Mouse (Mus musculus) embryonic facial prominence, embryonic 13.5 days (tissue): ENCODE data around the gene Kit. TPM values are rescaled to one million over a fixed set of nuclear protein-coding genes. Genes with fewer than 3 reads are reported as not detected.
A peak's percentile ranks its signal among the peaks of the same experiment; 100 is the strongest.

Source experiments
- ATAC-seq: fragments of 200-750 bp; cut with Nextera tagmentation; 2 replicates; pipeline ENCODE4 v1.8.0; 2017; ENCODE audit warnings: low read depth; ENCODE audit not compliant: insufficient number of reproducible peaks, insufficient read depth, low FRiP score, low TSS enrichment
- H3K27ac ChIP-seq: fragments of 300-500 bp; sonication (generic); 2 replicates; pipeline ENCODE4 v1.5.1; 2015; ENCODE audit warnings: moderate library complexity, mild to moderate bottlenecking, inconsistent platforms
- H3K27me3 ChIP-seq: fragments of 300-500 bp; sonication (generic); 2 replicates; pipeline ENCODE4 v1.6.1; 2015; ENCODE audit warnings: mild to moderate bottlenecking, inconsistent platforms
- H3K36me3 ChIP-seq: fragments of 300-500 bp; sonication (generic); 2 replicates; pipeline ENCODE4 v1.6.1; 2015; ENCODE audit warnings: mild to moderate bottlenecking, inconsistent platforms
- H3K4me1 ChIP-seq: fragments of 300-500 bp; sonication (generic); 2 replicates; pipeline ENCODE4 v1.6.1; 2015; ENCODE audit warnings: inconsistent platforms
- H3K4me2 ChIP-seq: fragments of 300-500 bp; sonication (generic); 2 replicates; pipeline ENCODE4 v1.6.1; 2015; ENCODE audit warnings: moderate library complexity, mild to moderate bottlenecking, inconsistent platforms
- H3K4me3 ChIP-seq: fragments of 300-500 bp; sonication (generic); 2 replicates; pipeline ENCODE4 v1.5.1; 2015; ENCODE audit warnings: mild to moderate bottlenecking, inconsistent platforms
- H3K9ac ChIP-seq: fragments of 300-500 bp; sonication (generic); 2 replicates; pipeline ENCODE4 v1.6.1; 2015; ENCODE audit warnings: mild to moderate bottlenecking, inconsistent platforms
- H3K9me3 ChIP-seq: fragments of 300-500 bp; sonication (generic); 2 replicates; pipeline ENCODE4 v1.6.1; 2016; ENCODE audit warnings: inconsistent platforms
- WGBS: fragments of 180-500 bp; shearing (Covaris S2); methylation state at CpG from one replicate; pipeline ENCODE4 v1.1.7; 2015; ENCODE audit warnings: mixed read lengths; 5-methylcytosine and 5-hydroxymethylcytosine counted together
- polyA plus RNA-seq: library from polyadenylated mRNA; unstranded; fragments of >200 nt; fragmentation: Nextera tagmentation; extraction: Ambion mirVana; gene quantifications from 2 replicates; pipeline ENCODE4 v1.2.1, GENCODE M21; 2015

Kit gene
- 11.7 and 14.5 TPM in 2 replicates for polyA plus RNA-seq

DNA sequence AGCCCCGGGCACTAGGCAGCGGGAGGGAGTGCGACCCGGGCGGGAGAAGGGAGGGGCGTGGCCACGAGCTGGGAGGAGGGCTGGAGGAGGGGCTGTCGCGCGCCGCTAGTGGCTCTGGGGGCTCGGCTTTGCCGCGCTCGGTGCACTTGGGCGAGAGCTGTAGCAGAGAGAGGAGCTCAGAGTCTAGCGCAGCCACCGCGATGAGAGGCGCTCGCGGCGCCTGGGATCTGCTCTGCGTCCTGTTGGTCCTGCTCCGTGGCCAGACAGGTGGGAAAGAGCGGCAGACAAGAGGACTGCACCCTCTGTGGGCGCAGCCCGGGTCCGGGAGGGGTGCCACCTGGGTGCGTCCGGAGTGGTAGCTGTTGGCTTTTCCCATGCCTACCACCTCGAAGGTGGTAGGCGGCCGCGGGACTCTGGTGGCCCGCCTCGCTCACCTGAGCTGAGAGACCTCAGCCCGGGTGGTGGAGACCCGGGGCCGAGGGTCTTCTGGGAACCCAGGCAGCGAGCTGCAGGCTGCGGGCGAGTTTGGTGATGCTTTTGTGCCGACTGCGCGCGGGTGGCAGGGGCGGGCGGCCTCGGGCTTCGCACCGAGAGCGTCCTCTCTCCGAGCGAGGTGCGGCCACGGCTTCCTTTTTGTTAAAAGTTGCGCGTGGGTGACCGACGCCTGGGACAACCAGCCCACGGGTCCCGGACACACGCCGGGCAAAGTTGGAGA is at the start of gene Kit:
Gene Kit, plus strand, starts transcription at position 65 of the 715 bp plus-strand sequence.
- Histone ChIP-seq H3K27me3 (peaks cover 31% of the 10 kb centered on the region), H3K36me3 (no peaks in the 10 kb centered on the region), H3K4me3 (peak within 1 kb of the TSS; percentile 61), H3K9me3 (no peaks in the 10 kb centered on the region), H3K27ac (no peak within 1 kb of the TSS), H3K4me2 (peak within 1 kb of the TSS; percentile 99), H3K4me1 (peaks cover 25% of the 10 kb centered on the region), H3K9ac (peak within 1 kb of the TSS; percentile 73)
- under 1% methylated on average over 64 of the region's 65 CpGs for WGBS
- ATAC-seq, result peak; percentile 83

DNA sequence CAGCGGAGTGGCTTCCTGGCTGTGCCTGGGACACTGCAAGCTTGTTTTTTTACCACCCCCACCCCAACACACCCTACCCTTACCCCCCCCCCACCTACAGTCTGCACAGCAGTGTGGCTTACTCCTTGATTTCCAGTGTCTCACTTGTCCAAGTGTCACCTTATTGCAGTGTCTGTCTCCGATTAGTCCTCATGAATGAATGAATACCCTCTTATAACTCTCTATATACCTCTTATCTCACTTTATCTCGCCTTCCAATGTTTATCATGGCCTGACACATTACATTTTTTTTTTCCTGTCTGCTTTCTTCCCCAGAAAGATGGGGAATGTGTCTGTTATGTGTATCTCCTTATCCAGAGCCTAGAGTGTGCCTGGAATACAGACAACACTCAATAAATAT is 38.6 kb upstream of the Kit start:
- H3K4me1 ChIP-seq, result no peaks in the 10 kb centered on the region
- no peak overlapping the region for H3K9ac ChIP-seq
- no peaks in the 10 kb centered on the region for H3K27me3 ChIP-seq
- no peak overlapping the region for H3K4me3 ChIP-seq
- no peak overlapping the region for H3K4me2 ChIP-seq
- no peaks in the 10 kb centered on the region for H3K9me3 ChIP-seq
- no peaks in the 10 kb centered on the region for H3K36me3 ChIP-seq
- no peak overlapping the region for H3K27ac ChIP-seq
- 63% methylated on average over 3 of the region's 3 CpGs for WGBS
- no peak for ATAC-seq

DNA sequence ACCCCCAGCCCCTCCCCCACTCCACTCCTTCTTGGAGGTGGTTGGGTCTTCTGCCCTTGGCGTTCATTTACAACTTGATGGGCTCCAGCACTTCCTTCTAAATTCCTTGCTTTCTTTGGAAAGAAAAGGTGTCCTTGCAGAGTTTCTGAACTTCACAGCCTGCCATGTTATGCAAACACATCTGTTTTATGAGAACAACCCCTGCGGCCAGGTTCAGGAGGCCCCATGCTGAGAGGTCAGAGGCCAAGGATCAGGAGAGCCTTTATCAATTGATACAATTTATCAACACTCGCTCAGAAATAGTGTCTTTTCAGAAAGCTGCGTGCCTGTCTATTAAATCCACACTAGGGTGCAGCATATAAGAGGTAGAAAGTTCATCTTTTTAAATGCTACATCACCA is 37.0 kb upstream of the Kit start:
- no peaks in the 10 kb centered on the region for H3K9me3 ChIP-seq
- no peak for ATAC-seq
- H3K27ac ChIP-seq, result no peak overlapping the region
- H3K4me3 ChIP-seq, result no peak overlapping the region
- no peaks in the 10 kb centered on the region for H3K4me1 ChIP-seq
- 31% methylated on average over 4 of the region's 4 CpGs for WGBS
- H3K9ac ChIP-seq, result no peak overlapping the region
- no peaks in the 10 kb centered on the region for H3K27me3 ChIP-seq
- no peak overlapping the region for H3K4me2 ChIP-seq
- no peaks in the 10 kb centered on the region for H3K36me3 ChIP-seq

DNA sequence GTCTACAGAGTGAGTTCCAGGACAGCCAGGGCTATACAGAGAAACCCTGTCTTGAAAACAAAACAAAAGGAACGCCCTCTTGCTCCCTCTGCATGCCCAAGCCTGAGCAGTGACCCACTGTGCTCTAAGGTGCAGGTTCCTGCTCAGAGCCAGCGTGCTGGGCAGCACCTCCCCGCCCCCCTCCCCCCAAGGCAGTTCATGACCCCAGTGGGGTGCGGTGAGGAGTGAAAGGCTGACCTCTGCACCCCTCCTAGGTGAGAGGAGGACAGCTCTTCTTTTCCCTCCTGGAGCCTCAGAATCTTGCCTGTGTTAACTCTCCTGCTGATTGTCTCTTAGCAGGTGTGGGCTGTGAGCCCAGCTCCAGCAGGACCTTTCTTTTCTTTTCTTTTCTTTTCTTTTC is 36.3 kb upstream of the Kit start:
- H3K4me1 ChIP-seq, result no peaks in the 10 kb centered on the region
- H3K4me3 ChIP-seq, result no peak overlapping the region
- no peak overlapping the region for H3K4me2 ChIP-seq
- no peaks in the 10 kb centered on the region for H3K9me3 ChIP-seq
- H3K36me3 ChIP-seq, result no peaks in the 10 kb centered on the region
- 22% methylated on average over 4 of the region's 4 CpGs for WGBS
- no peaks in the 10 kb centered on the region for H3K27me3 ChIP-seq
- ATAC-seq, result no peak
- H3K27ac ChIP-seq, result no peak overlapping the region
- no peak overlapping the region for H3K9ac ChIP-seq

DNA sequence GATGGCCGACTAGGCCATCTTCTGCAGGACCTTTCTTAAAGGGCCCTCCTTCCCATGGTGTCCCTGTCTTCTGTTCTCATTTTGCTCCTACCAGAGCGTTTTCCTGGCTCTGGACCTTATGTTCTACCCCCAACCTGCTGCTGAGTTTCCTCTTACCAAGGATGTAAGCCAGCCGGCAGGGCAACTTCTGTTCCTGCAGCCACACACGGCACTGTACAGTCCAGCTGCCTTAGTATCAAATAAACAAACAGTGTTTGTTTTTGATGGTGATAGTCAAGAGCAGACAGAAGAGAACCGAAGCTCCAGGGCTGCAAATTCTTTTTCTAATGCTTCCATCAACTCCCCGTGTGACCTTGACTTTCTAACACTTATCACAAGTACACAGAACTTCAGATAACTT is 35.6 kb upstream of the Kit start:
- Histone ChIP-seq H3K4me2 (no peak overlapping the region), H3K9ac (no peak overlapping the region), H3K36me3 (no peaks in the 10 kb centered on the region), H3K27ac (no peak overlapping the region), H3K9me3 (no peaks in the 10 kb centered on the region), H3K4me1 (no peaks in the 10 kb centered on the region), H3K4me3 (no peak overlapping the region), H3K27me3 (no peaks in the 10 kb centered on the region)
- ATAC-seq, result no peak
- 27% methylated on average over 6 of the region's 6 CpGs for WGBS

DNA sequence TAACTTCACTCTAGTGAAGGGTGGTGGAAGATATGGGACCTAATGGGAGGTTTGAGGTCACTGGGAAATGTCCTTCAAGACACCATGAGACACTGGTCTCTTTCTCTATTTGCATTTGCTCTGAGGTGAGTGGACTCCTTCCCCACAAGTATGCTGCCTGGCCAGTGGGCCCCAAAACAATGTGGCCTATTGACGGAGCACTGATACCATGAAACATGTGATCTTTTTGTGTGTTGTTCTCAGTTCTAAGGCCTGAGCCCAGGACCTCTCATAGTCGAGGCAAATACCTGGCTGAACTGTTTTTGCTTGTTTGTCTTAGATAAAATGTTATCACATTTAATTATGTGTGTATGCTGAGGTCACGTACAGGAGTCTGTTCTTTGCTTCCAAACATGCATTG is 31.0 kb upstream of the Kit start:
- Histone ChIP-seq H3K36me3 (no peaks in the 10 kb centered on the region), H3K4me3 (no peak overlapping the region), H3K27ac (no peak overlapping the region), H3K9me3 (no peaks in the 10 kb centered on the region), H3K9ac (no peak overlapping the region), H3K4me2 (no peak overlapping the region), H3K4me1 (no peaks in the 10 kb centered on the region), H3K27me3 (no peaks in the 10 kb centered on the region)
- ATAC-seq, result no peak
- WGBS, result 75% methylated on average over 3 of the region's 3 CpGs

DNA sequence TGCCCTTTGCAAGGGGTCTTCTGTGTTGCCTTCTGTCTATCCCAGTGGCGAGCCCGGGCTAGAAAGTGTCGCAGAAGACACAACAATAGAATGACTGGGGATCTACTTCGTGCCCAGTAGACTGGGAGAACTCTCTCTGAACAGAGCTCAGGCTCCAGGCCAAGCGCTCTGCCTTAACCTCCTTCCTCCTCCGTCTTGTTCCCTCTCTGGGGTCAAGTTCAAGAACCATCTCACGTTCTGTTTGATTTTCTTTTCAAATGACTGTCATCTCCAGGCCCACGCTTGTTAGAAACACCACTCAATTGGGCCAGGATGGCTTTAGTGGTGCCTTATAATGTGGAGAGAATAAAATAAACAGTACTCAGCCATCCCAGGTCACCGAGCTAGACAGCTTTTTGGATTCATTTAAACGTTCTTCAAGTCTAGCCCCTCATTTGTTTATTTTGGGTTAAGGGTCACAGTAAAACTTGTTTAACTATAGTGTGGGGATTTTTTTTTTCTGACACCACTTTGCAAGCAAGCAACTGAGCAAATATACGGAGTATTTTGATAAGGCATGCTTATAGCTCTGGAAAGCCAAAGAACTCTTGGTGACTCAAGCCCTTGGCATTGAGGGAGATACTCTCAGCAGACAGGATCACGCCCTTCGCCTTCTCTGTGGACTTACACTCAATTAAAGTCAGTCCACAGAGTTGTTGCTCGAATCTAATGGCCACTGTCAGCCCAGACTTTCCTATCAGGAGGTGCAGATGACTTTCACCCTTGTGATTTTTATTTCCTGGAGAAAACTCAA is 30.0 kb upstream of the Kit start:
- H3K4me1 ChIP-seq, result no peaks in the 10 kb centered on the region
- no peak overlapping the region for H3K4me2 ChIP-seq
- H3K9ac ChIP-seq, result no peak overlapping the region
- no peak for ATAC-seq
- no peak overlapping the region for H3K27ac ChIP-seq
- H3K9me3 ChIP-seq, result no peaks in the 10 kb centered on the region
- WGBS, result 81% methylated on average over 14 of the region's 14 CpGs
- H3K36me3 ChIP-seq, result no peaks in the 10 kb centered on the region
- no peak overlapping the region for H3K4me3 ChIP-seq
- no peaks in the 10 kb centered on the region for H3K27me3 ChIP-seq

DNA sequence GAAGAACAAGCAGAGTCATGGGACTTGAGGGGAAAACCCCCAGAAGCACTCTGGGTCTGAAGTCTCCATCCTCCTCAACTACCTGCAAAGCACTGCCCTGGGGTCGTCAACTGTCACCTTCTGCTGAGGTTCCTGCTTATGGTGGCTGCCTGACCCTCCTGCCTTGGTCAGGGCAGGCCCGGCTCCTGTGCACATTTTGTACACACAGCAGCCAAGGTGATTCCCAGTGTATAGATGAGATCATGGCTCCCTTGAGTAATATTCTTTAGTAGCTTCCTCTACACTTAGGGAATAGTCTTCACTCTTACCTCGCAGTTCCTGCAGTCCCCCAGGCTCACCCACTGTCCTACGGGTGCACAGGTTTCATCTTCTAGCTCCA is 29.5 kb upstream of the Kit start:
- no peak for ATAC-seq

DNA sequence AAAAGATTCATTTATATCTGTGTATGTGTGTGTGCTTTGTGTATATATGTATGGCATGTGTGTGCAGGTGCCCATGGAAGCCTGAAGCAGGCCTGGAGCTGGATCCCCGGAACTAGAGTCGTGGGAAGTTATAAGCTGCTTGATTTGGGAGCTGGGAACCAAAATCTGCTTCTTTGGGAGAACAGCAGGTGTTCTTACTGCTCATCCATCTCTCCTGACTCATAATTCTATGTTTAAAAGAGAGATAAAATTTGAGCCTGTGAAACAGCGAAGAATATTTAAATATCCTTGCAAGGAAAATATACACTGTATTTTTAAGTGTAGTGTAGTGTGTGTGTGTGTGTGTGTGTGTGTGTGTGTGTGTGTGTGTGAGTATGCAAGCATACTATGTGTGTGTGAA is 21.7 kb upstream of the Kit start:
- 84% methylated on average over 3 of the region's 3 CpGs for WGBS
- no peaks in the 10 kb centered on the region for H3K36me3 ChIP-seq
- no peak overlapping the region for H3K4me2 ChIP-seq

More for the DNA sequence above, 29.5 kb upstream of the Kit start:
- no peaks in the 10 kb centered on the region for H3K27me3 ChIP-seq
- no peak overlapping the region for H3K9ac ChIP-seq
- H3K4me1 ChIP-seq, result no peaks in the 10 kb centered on the region
- no peaks in the 10 kb centered on the region for H3K9me3 ChIP-seq
- no peak overlapping the region for H3K4me3 ChIP-seq
- WGBS, result 79% methylated on average over 4 of the region's 4 CpGs
- no peak overlapping the region for H3K4me2 ChIP-seq
- H3K27ac ChIP-seq, result no peak overlapping the region
- H3K36me3 ChIP-seq, result no peaks in the 10 kb centered on the region

DNA sequence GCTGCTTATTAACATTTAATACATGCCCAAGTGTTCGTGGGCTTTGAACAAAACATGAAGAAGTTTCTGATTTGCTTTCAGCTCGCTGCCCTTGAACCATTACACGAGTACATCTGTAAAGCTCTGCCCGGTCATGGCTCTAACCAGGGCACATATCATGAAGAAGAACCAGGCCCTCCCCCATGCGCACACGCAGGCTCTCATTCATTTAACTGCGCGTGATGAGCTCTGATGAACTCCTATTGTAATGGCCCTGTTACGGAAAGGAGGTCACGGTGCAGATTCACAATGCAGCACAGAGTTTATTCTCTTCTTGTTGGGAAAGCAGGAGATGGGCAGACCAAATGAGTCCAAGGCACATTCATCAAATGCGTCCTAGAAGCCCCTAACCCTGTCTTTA is 17.1 kb upstream of the Kit start:
- peaks cover 5% of the 10 kb centered on the region; the same call in 1 of the 2 replicates for H3K4me1 ChIP-seq
- no peaks in the 10 kb centered on the region for H3K27me3 ChIP-seq
- H3K4me3 ChIP-seq, result no peak overlapping the region
- no peaks in the 10 kb centered on the region for H3K36me3 ChIP-seq
- 88% methylated on average over 11 of the region's 11 CpGs for WGBS
- H3K27ac ChIP-seq, result no peak overlapping the region
- no peak for ATAC-seq
- H3K9ac ChIP-seq, result no peak overlapping the region
- no peak overlapping the region for H3K4me2 ChIP-seq
- no peaks in the 10 kb centered on the region for H3K9me3 ChIP-seq

More for the DNA sequence above, 21.7 kb upstream of the Kit start:
- no peak overlapping the region for H3K4me3 ChIP-seq
- no peaks in the 10 kb centered on the region for H3K9me3 ChIP-seq
- H3K27ac ChIP-seq, result no peak overlapping the region
- peaks cover 5% of the 10 kb centered on the region; the same call in 1 of the 2 replicates for H3K4me1 ChIP-seq
- H3K27me3 ChIP-seq, result no peaks in the 10 kb centered on the region
- H3K9ac ChIP-seq, result no peak overlapping the region
- no peak for ATAC-seq

DNA sequence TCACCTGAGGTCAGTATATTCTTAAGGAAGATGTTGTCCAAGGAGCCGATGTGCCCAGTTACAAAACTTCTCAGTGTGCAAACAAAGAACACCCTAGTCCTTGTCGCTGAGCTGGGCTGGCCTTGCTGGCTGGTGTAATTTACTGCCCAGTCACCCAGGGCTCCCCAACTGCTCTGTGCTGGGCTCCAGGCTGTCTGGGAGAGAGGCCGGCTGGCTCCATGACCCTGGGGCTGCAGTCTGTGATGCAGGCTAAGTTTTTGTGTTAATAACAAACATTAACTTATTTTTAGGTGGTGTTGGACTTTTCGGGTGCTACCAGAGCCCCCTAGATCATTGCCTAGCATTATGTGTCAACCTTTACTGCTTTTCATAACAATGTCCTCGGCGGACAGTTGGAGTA is 15.4 kb upstream of the Kit start:
- peaks cover 5% of the 10 kb centered on the region; the same call in 1 of the 2 replicates for H3K4me1 ChIP-seq
- H3K4me3 ChIP-seq, result no peak overlapping the region
- H3K27me3 ChIP-seq, result no peaks in the 10 kb centered on the region
- H3K9ac ChIP-seq, result no peak overlapping the region
- H3K27ac ChIP-seq, result no peak overlapping the region
- no peaks in the 10 kb centered on the region for H3K9me3 ChIP-seq
- WGBS, result 81% methylated on average over 6 of the region's 6 CpGs
- H3K36me3 ChIP-seq, result no peaks in the 10 kb centered on the region
- H3K4me2 ChIP-seq, result no peak overlapping the region
- no peak for ATAC-seq

DNA sequence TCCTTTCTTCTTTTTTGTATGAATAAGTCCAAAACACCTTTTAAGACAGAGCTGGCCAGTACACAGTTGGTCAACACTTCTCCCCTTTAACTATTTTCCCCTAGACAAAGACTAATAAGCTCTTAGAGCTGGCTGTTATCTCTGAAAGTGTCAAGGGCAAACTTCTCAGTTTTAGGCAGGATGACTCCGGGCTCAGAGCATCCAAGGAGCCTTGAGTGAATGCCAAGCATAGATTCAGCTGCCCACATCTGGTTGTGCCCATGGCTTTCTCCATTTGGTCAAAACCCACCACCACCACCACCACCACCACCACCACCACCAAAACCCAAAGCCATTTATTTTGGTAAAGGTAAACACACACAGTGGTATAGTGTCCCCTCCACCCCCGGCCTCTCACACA is 13.5 kb upstream of the Kit start:
- Histone ChIP-seq H3K27me3 (no peaks in the 10 kb centered on the region), H3K9ac (no peak overlapping the region), H3K36me3 (no peaks in the 10 kb centered on the region), H3K4me2 (no peak overlapping the region), H3K27ac (no peak overlapping the region), H3K4me1 (no peaks in the 10 kb centered on the region), H3K9me3 (no peaks in the 10 kb centered on the region), H3K4me3 (no peak overlapping the region)
- ATAC-seq, result no peak
- 95% methylated on average over 2 of the region's 2 CpGs for WGBS
